Comparison of ENCODE assay signal across 8 mouse cellular contexts in genomic region chr4:108217332-108218179, GRCm38 (mm10). TPM values are rescaled to one million over a fixed set of nuclear protein-coding genes. Genes with fewer than 3 reads are reported as not detected.
DNase-seq lines count a peak whose midpoint lies in the region; ATAC-seq and TF ChIP-seq lines count a peak whose summit lies in the region.

Gene Zyg11a, minus strand, starts transcription at chr4:108218048.

- H3K79me2 ChIP-seq in heart, adult 2 months (replicated peaks; ENCODE audit: control insufficient read depth, insufficient read depth, low read length) = no peaks in the 10 kb centered on the region

- H3K4me1 ChIP-seq in heart, adult 2 months (ENCODE audit: control insufficient read depth, insufficient read depth, low read length) = no peaks in the 10 kb centered on the region
- H3K4me1 ChIP-seq in forebrain, embryonic 16.5 days (replicated peaks; ENCODE audit: control insufficient read depth, insufficient read depth, low read length) = 0 out of 2 replicates have a peak, but pooled peaks cover 4% of the 10 kb centered on the region
- H3K4me1 ChIP-seq in kidney, embryonic 15.5 days = peaks cover 14% of the 10 kb centered on the region
- peaks cover 17% of the 10 kb centered on the region for H3K4me1 ChIP-seq in midbrain, embryonic 10.5 days

- TF ChIP-seq POLR2A in heart, adult 2 months (IDR thresholded peaks at IDR 0.05; ENCODE audit: insufficient read depth, low read depth, low read length) = no peak

- no peak within 1 kb of the TSS for H3K27ac ChIP-seq in heart, adult 2 months
- H3K27ac ChIP-seq in forebrain, embryonic 16.5 days (ENCODE audit: low read length) = no peak within 1 kb of the TSS
- no peak within 1 kb of the TSS for H3K27ac ChIP-seq in kidney, embryonic 15.5 days
- peak within 1 kb of the TSS; percentile 46; the same call in 1 of the 2 replicates for H3K27ac ChIP-seq in midbrain, embryonic 10.5 days (replicated peaks)

- no peaks in the 10 kb centered on the region for H3K9me3 ChIP-seq in forebrain, embryonic 16.5 days (ENCODE audit: control insufficient read depth, low read length)
- no peaks in the 10 kb centered on the region for H3K9me3 ChIP-seq in kidney, embryonic 15.5 days (replicated peaks)
- no peaks in the 10 kb centered on the region for H3K9me3 ChIP-seq in midbrain, embryonic 10.5 days (replicated peaks)

- ATAC-seq in forebrain, embryonic 16.5 days = no peak
- ATAC-seq in kidney, embryonic 15.5 days (replicated peaks; ENCODE audit: low FRiP score) = peak; percentile 85

- 5% methylated on average over 106 of the region's 107 CpGs for WGBS in heart, adult 2 months
- 1% methylated on average over 75 of the region's 107 CpGs for WGBS in forebrain, embryonic 16.5 days
- 1% methylated on average over 98 of the region's 107 CpGs for WGBS in kidney, embryonic 15.5 days
- WGBS in midbrain, embryonic 10.5 days = 2% methylated on average over 89 of the region's 107 CpGs

- DNase-seq in heart, adult 2 months = peak in 1 of 2 experiments; percentile 29
- no peak for DNase-seq in heart, adult 8-10 months (ENCODE audit: low spot score)
- DNase-seq in R1 (ENCODE audit: low read depth, low spot score) = peak; percentile 76
- peak; percentile 47 for DNase-seq in midbrain, embryonic 10.5 days (ENCODE audit: low spot score)
- DNase-seq in left cerebral cortex, adult 18-20 months (ENCODE audit: low spot score in 2 of 2) = no peak
- DNase-seq in layer of hippocampus, adult 8-10 months (ENCODE audit: low spot score in 2 of 2) = no peak

- H3K9ac ChIP-seq in heart, adult 2 months (ENCODE audit: low read depth, low read length) = peak within 1 kb of the TSS; percentile 14; the same call in 1 of the 2 replicates
- H3K9ac ChIP-seq in forebrain, embryonic 16.5 days (replicated peaks; ENCODE audit: low read depth, low read length) = no peak within 1 kb of the TSS
- H3K9ac ChIP-seq in kidney, embryonic 15.5 days = 0 out of 2 replicates have a peak within 1 kb of the TSS, but pooled peaks have one; percentile 14

- TF ChIP-seq CTCF in heart, adult 2 months (IDR thresholded peaks at IDR 0.05) = no peak

- 0 out of 2 replicates have a peak within 1 kb of the TSS, but pooled peaks have one; percentile 15 for H3K4me3 ChIP-seq in heart, adult 2 months
- H3K4me3 ChIP-seq in forebrain, embryonic 16.5 days (replicated peaks; ENCODE audit: low read length) = peak within 1 kb of the TSS; percentile 36
- peak within 1 kb of the TSS; percentile 56 for H3K4me3 ChIP-seq in kidney, embryonic 15.5 days (replicated peaks)
- H3K4me3 ChIP-seq in midbrain, embryonic 10.5 days = peak within 1 kb of the TSS; percentile 57

- TF ChIP-seq EP300 in heart, adult 2 months (IDR thresholded peaks at IDR 0.05; ENCODE audit: insufficient read depth, low read depth, low read length) = no peak

- intact Hi-C loops in heart, adult 2 months (cut with DNase I) = no loop called here

- H3K4me2 ChIP-seq in forebrain, embryonic 16.5 days (ENCODE audit: low read length) = peak within 1 kb of the TSS; percentile 43
- peak within 1 kb of the TSS; percentile 86 for H3K4me2 ChIP-seq in kidney, embryonic 15.5 days

- no peaks in the 10 kb centered on the region for H3K36me3 ChIP-seq in heart, adult 2 months (ENCODE audit: control insufficient read depth, insufficient read depth, low read length)
- no peaks in the 10 kb centered on the region for H3K36me3 ChIP-seq in forebrain, embryonic 16.5 days (ENCODE audit: control insufficient read depth, insufficient read depth)
- H3K36me3 ChIP-seq in kidney, embryonic 15.5 days = no peaks in the 10 kb centered on the region
- no peaks in the 10 kb centered on the region for H3K36me3 ChIP-seq in midbrain, embryonic 10.5 days

- peaks cover 12% of the 10 kb centered on the region for H3K27me3 ChIP-seq in heart, adult 2 months (ENCODE audit: control insufficient read depth, insufficient read depth, low read length)
- H3K27me3 ChIP-seq in forebrain, embryonic 16.5 days (replicated peaks; ENCODE audit: control insufficient read depth, insufficient read depth, low read length) = peaks cover 32% of the 10 kb centered on the region
- H3K27me3 ChIP-seq in kidney, embryonic 15.5 days = peaks cover 42% of the 10 kb centered on the region
- H3K27me3 ChIP-seq in midbrain, embryonic 10.5 days (ENCODE audit: low read depth, poor library complexity, severe bottlenecking) = peaks cover 68% of the 10 kb centered on the region

RNA-seq across cellular contexts. Expression of gene Zyg11a, which starts in this region (rescaled TPM):
- under 1 TPM in 1 of 2 experiments, not detected in 1; 0.10 TPM for total RNA-seq in heart, adult 2 months (2021)
- 0.27 TPM in 1 of 2 replicates, not detected in the other for polyA plus RNA-seq in heart, adult 2 months (2012; rRNA removed)
- under 1 TPM in 2 of 4 experiments, not detected in 2; 0.13 to 0.20 TPM for total RNA-seq in heart, adult 8-10 months (2022)
- polyA plus RNA-seq in forebrain, embryonic 16.5 days (2015; fragmentation: Nextera tagmentation; extraction: Ambion mirVana) = not detected in 2 replicates
- polyA plus RNA-seq in kidney, embryonic 15.5 days (2015; fragmentation: Nextera tagmentation; extraction: Ambion mirVana) = 0.22 and 0.26 TPM in 2 replicates
- polyA plus RNA-seq in midbrain, embryonic 10.5 days (2016; fragmentation: Nextera tagmentation; extraction: Ambion mirVana) = 0.05 TPM in 1 of 2 replicates, not detected in the other
- not detected for total RNA-seq in left cerebral cortex, adult 18-20 months (2021)
- total RNA-seq in layer of hippocampus, adult 8-10 months (2022) = not detected

Comparison
In these comparisons a context has a peak if more than half of its experiments do, and no peak if none do; other contexts are left out.
1. Peak in ATAC-seq, H3K4me3 ChIP-seq, H3K9ac ChIP-seq and H3K4me2 ChIP-seq in kidney, embryonic 15.5 days; RNA of the gene not detected or under 1 TPM.
2. Peak in DNase-seq, H3K4me3 ChIP-seq and H3K27ac ChIP-seq in midbrain, embryonic 10.5 days; RNA of the gene not detected or under 1 TPM.